Mouse (Mus musculus) regulatory T cell (primary cell): Measurements from ENCODE around the gene Lrrc23.

ENCODE experiments used
- in situ Hi-C: fragments of 300-600 bp; cut with MboI, MseI; formaldehyde crosslinking; loops from one replicate; pipeline ENCODE4 v1.15.1; 2025; ENCODE audit warnings: high pct_unique_total_duplicates

Gene Lrrc23

DNA sequence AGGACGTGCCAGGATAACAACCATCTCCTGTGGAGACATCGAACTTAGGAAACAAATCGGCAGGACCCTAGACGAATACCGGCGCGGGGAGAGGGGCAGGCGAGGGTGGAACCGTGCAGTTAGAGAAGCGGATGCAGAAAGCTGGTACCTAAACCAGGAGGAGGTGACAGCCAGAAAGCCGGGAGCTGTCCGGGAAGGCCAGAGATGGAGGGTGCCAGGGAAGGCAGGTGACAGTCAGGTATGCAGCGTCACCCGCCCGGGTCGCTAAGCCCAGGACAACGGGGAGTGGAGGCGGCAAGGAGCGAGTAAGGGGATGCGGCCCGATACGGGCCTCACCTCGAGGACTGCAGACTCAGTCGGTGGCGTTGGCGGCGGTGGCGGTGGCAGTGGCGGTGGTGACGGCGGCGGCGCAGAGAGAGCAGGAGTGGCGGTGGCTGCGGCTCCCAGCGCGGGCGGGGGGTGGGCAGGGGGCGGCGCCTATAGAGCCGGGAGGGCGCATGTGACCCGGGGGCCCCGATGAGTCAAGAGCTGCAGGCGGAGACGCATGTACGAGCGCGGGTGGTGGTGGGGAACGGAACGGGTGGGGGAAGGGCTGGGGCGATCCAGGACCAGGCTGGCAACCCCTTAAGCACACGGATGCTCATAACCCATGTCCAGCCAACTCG, 10.3 kb downstream of the Lrrc23 start, which contains the start of gene Eno2:
Eno2 (minus strand) TSS at position 573 of the 665 bp plus-strand sequence.
- in situ Hi-C loops = loop anchor here (10.0 kb wide), 1 partner anchor 194 kb away; the partner anchor contains the start of gene C1rb

DNA sequence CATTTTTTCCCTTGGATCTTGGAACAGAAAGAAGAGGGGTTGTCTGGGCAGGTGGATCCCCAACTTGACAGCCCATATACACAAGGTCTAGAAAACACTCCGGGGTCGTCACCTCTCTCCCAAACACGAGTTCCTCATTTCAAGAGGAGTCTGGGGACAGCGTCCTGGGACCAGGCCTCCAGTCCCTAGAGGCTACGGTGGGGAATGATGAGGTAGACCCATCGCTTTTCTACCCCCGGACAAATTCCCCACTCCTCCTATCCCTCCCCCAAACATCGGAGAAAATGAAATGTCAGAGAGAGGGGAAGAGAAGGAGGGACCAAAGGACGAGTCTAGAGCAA, 10.9 kb downstream of the Lrrc23 start:
- in situ Hi-C loops = loop anchor here (10.0 kb wide), 1 partner anchor 194 kb away; the partner anchor contains the start of gene C1rb

GRCm38 (mm10) chr6:124767920-124768703, 11.4 kb downstream of the Lrrc23 start:
- in situ Hi-C loops = loop anchor here (10.0 kb wide), 1 partner anchor 193 kb away; the partner anchor contains the start of gene C1rb

DNA sequence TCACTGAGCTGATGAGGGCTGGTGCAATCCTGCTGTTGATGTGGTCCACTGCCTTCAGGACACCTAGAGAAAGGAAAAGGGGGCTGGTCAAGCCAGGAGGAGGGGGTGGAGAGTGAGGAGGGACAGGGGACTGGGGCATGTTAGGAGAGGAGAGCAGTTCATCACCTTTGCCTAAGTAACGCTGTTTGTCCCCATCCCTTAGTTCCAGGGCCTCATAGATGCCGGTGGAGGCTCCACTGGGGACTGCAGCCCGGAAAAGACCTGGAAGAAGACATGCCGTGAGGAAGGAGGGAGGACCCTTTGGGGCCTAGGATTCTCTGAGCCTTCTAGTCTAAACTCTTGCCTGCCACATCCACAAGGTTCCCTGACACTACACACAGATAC, 12.0 kb downstream of the Lrrc23 start:
- in situ Hi-C loops = loop anchor here (10.0 kb wide), 1 partner anchor 193 kb away; the partner anchor contains the start of gene C1rb

DNA sequence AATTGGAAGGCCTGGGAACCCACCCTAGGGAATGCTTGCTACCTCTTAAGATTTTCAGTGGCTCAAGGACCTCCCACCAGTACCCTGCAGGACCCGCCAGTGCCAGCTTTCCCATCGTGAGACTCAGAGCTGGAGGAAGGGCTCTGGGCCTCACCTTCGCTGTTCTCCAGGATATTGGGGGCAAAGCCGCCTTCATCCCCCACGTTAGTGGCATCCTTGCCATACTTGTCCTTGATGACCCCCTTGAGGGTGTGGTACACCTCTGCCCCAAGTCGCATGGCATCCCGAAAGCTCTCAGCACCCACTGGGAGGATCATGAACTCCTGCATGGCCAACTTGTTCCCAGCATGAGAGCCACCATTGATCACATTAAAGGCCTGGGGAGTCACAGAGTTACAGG, 13.6 kb downstream of the Lrrc23 start:
- in situ Hi-C loops = loop anchor here (10.0 kb wide), 1 partner anchor 191 kb away; the partner anchor contains the start of gene C1rb

- in situ Hi-C loops = loop anchor here (10.0 kb wide), 1 partner anchor 824 kb away; no protein-coding TSS in a partner anchor
These were observed 20.3 kb downstream of the Lrrc23 start for GRCm38 (mm10) chr6:124759259-124759658.

DNA sequence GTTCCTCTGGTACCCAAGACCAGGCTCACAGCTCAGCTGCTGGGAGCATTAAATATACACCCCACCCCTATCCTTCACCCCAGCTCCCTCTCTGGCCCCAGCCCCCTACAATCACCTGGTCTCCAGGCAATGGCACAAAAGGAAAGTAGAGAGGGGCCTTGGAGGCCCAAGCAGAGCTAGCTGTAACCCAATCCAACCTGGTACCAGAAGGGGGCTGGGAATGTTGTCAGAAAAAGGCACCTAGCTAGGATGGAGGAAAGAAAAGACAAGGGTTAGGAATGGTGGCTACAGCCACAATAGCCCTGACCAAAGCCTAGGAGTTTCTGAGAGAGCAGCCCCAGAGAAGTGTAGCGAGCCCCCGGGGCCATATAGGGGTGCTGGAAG, 20.7 kb downstream of the Lrrc23 start:
- in situ Hi-C loops = loop anchor here (10.0 kb wide), 1 partner anchor 824 kb away; no protein-coding TSS in a partner anchor

- in situ Hi-C loops = loop anchor here (10.0 kb wide), 1 partner anchor 823 kb away; no protein-coding TSS in a partner anchor
These were observed 21.3 kb downstream of the Lrrc23 start for GRCm38 (mm10) chr6:124757909-124758848.

DNA sequence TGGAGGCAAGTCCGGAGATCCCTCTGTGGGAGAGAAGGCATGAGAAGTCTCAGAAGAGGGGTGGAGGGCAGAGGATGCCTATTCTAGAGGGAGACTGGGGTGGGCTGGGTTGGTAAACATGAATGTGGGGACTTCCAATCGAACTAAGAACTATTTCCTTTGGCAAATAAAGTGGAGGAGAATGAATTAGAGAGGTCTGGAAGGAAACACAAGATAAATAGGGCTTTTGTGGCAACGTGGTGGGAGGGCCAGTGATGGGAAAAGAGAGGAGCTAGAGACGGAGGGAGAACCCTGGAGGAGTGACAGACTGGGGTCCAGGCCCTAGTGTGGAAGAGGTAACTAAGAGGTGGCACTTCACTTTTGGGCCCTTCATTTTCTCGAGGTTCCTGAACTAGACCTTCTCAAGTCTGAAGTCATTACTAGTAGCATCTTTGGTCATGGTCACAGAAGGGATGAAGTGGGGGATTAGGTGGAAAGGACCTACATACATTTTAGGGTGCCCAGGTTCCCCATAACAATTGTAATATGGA, 22.1 kb downstream of the Lrrc23 start:
- in situ Hi-C loops = loop anchor here (10.0 kb wide), 1 partner anchor 823 kb away; no protein-coding TSS in a partner anchor

DNA sequence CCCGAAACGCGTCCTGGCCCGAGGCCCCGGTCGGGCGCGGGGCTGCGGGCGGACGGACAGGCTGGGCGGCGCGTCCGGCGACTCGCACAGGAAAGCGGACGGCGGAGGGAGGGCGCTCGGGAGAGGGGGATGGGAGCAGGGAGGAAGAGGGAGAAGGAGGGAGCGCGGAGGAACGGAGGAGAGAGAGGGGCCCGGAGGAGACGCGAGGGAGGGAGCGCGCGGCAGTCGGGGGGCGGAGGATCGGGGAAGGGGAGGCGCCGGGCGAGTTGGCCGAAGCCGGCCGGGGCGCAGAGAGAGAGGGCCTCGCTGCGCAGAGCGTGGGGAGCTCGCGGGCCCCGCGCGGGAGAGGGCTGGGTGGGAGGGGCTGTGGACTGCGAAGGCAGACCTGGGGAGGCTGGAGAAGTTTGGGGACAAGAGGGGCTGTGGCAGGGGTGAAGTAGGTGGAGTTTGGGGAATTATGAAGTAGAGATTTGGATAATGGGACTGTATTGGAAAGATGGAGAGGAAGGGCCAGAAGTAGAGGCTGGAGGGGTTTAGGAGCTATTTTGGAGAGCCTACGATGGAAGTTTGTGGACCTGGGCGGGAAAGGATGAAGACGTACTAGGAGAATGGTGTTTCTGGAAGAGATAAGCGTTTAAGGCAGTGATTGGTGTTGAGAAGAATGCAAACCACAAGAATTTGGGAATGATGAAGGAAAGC, 22.7 kb downstream of the Lrrc23 start:
- in situ Hi-C loops = loop anchor here (10.0 kb wide), 1 partner anchor 822 kb away; no protein-coding TSS in a partner anchor

- in situ Hi-C loops = loop anchor here (10.0 kb wide), 1 partner anchor 821 kb away; no protein-coding TSS in a partner anchor
These were observed 23.5 kb downstream of the Lrrc23 start, which contains the start of the genes Gm45234 and Atn1 for GRCm38 (mm10) chr6:124755831-124756595. TSS of gene Gm45234 (minus strand) at chr6:124756021. TSS of gene Atn1 (minus strand) at chr6:124756524.

DNA sequence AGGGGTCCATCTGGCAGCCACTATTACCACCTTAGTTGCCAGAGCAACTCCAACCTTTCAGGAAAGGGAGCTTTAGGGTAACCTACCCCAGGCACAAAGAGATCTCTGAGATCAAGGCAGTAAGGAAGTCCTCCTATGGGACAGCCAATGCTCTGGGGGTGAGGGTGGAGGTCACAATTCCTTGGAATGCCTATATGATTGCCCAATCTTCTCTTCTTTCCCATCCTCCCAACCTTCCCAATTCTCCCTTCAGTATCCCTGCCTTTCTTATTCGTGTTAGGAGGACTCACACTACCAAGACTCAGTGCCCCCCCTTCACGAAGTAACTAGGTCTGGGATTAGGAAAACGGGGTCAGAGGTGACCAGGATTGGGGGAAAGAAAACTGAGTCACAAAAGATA, 24.2 kb downstream of the Lrrc23 start:
- in situ Hi-C loops = loop anchor here (10.0 kb wide), 1 partner anchor 821 kb away; no protein-coding TSS in a partner anchor

- in situ Hi-C loops = loop anchor here (10.0 kb wide), 1 partner anchor 819 kb away; no protein-coding TSS in a partner anchor
These were observed 25.7 kb downstream of the Lrrc23 start for GRCm38 (mm10) chr6:124753861-124754260.

- in situ Hi-C loops = loop anchor here (10.0 kb wide), 1 partner anchor 816 kb away; no protein-coding TSS in a partner anchor
These were observed 29.1 kb downstream of the Lrrc23 start for GRCm38 (mm10) chr6:124750405-124750804.

DNA sequence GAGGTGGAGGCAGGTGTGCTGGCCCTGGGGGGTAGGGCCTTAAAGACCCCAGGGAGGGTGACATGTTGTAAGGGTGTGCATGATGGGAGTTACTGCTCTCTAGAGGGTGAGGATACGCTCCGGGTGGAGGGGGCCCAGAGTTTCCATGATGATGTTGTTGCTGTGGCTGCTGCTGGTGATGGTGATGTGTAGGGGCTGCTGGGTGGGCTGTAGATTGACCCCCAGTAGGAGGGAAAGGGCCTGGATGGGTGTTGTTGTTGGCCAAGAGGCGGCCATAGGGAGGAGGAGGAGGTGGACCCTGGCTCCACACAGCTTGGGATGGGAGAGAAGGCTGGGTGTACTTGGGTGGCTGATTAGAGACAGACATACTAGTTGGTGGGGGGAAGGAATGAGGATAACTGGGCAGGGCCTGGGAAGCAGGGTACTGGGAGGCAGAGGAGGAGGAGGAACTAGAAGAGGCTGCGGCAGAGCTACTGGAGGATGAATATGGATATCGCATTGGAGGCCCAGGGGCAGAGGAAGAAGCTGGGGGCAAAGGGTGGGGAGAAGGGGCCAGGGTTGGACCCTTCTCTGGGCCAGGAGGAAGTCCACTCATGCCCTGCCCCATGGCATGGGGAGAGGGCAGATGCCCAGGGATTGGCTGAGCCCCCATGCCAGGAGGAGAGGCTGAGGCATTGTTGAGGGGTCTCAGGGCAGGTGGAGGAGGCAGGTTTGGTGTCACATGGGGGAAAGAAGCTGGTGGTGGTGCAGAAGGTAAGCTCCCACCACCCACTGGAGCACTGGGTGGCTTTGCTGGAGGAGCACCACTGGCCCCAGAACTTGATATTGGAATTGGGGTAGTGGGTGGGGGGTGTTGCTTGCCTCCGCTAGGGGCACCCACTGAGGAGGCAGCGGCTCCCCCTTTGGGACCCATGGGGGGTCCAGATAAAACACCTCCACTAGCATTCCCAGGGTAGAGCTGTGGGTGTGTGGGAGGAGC, 32.6 kb downstream of the Lrrc23 start:
- in situ Hi-C loops = no loop called here

- in situ Hi-C loops = no loop called here
These were observed 33.3 kb downstream of the Lrrc23 start for GRCm38 (mm10) chr6:124746296-124746605.

GRCm38 (mm10) chr6:124745490-124746295, 33.8 kb downstream of the Lrrc23 start:
- in situ Hi-C loops = no loop called here
